Mouse (Mus musculus): ENCODE measurements around the gene Tdp2. TPM values are rescaled to one million over a fixed set of nuclear protein-coding genes. Genes with fewer than 3 reads are reported as not detected.

Gene Tdp2
- polyA plus RNA-seq, 1 experiment from 2014 or later: 66.3 TPM

GRCm38 (mm10) chr13:24799378-24799777 is 32.1 kb upstream of the Tdp2 start:
- 59% methylated on average over 5 of the region's 5 CpGs for WGBS
- peak overlapping the region; percentile 98 for H3K4me3 ChIP-seq (ENCODE audit: low read depth, low read length)
- peak overlapping the region; percentile 64; the same call in 1 of the 2 replicates for H3K9ac ChIP-seq
- H3K27me3 ChIP-seq (ENCODE audit: insufficient read depth, low read length): no peaks in the 10 kb centered on the region
- DNase-seq (no peak), ATAC-seq (ENCODE audit: insufficient read depth) (no peak)
- H3K4me2 ChIP-seq: peak overlapping the region; percentile 91
- TF ChIP-seq CTCF (IDR thresholded peaks at IDR 0.05; ENCODE audit: low read depth): no peak
- H3K4me1 ChIP-seq (ENCODE audit: insufficient read depth): no peaks in the 10 kb centered on the region
- no peaks in the 10 kb centered on the region for H3K9me3 ChIP-seq (ENCODE audit: low read depth, low read length)
- no peak overlapping the region for H3K27ac ChIP-seq (ENCODE audit: low read depth)
- H3K36me3 ChIP-seq (ENCODE audit: insufficient read depth): no peaks in the 10 kb centered on the region

GRCm38 (mm10) chr13:24799925-24800673 is 31.4 kb upstream of the Tdp2 start:
- peak overlapping the region; percentile 64 for H3K9ac ChIP-seq
- peak; percentile 48 for ATAC-seq (ENCODE audit: insufficient read depth)
- H3K36me3 ChIP-seq (ENCODE audit: insufficient read depth): peaks cover 5% of the 10 kb centered on the region
- DNase-seq: peak; percentile 58
- WGBS: under 1% methylated on average over 31 of the region's 31 CpGs
- H3K9me3 ChIP-seq (ENCODE audit: low read depth, low read length): no peaks in the 10 kb centered on the region
- H3K27ac ChIP-seq (ENCODE audit: low read depth): peak overlapping the region; percentile 87
- H3K27me3 ChIP-seq (ENCODE audit: insufficient read depth, low read length): no peaks in the 10 kb centered on the region
- TF ChIP-seq CTCF (IDR thresholded peaks at IDR 0.05; ENCODE audit: low read depth): no peak
- H3K4me2 ChIP-seq: peak overlapping the region; percentile 91
- peak overlapping the region; percentile 98 for H3K4me3 ChIP-seq (ENCODE audit: low read depth, low read length)
- no peaks in the 10 kb centered on the region for H3K4me1 ChIP-seq (ENCODE audit: insufficient read depth)

- TF ChIP-seq CTCF (IDR thresholded peaks at IDR 0.05; ENCODE audit: low read depth): no peak
- 0% methylated on average over 42 of the region's 42 CpGs for WGBS
- Histone ChIP-seq H3K27ac (ENCODE audit: low read depth) (peak overlapping the region; percentile 100), H3K4me2 (peak overlapping the region; percentile 91), H3K27me3 (ENCODE audit: insufficient read depth, low read length) (no peaks in the 10 kb centered on the region), H3K4me3 (ENCODE audit: low read depth, low read length) (peak overlapping the region; percentile 98), H3K9me3 (ENCODE audit: low read depth, low read length) (no peaks in the 10 kb centered on the region), H3K9ac (peak overlapping the region; percentile 98), H3K36me3 (ENCODE audit: insufficient read depth) (peaks cover 10% of the 10 kb centered on the region), H3K4me1 (ENCODE audit: insufficient read depth) (no peaks in the 10 kb centered on the region)
- DNase-seq (peak; percentile 95), ATAC-seq (ENCODE audit: insufficient read depth) (peak; percentile 97)
Measured at GRCm38 (mm10) chr13:24800674-24801307, 30.7 kb upstream of the Tdp2 start.

GRCm38 (mm10) chr13:24801308-24801921 is 30.1 kb upstream of the Tdp2 start, which contains the start of gene BC005537:
TSS of gene BC005537 (plus strand) at chr13:24801657.
- H3K36me3 ChIP-seq (ENCODE audit: insufficient read depth): peaks cover 17% of the 10 kb centered on the region
- H3K27me3 ChIP-seq (ENCODE audit: insufficient read depth, low read length): no peaks in the 10 kb centered on the region
- peak; percentile 68 for DNase-seq
- no peaks in the 10 kb centered on the region for H3K9me3 ChIP-seq (ENCODE audit: low read depth, low read length)
- peak within 1 kb of the TSS; percentile 98 for H3K4me3 ChIP-seq (ENCODE audit: low read depth, low read length)
- H3K4me1 ChIP-seq (ENCODE audit: insufficient read depth): no peaks in the 10 kb centered on the region
- peak; percentile 54 for ATAC-seq (ENCODE audit: insufficient read depth)
- peak within 1 kb of the TSS; percentile 100 for H3K27ac ChIP-seq (ENCODE audit: low read depth)
- peak within 1 kb of the TSS; percentile 91 for H3K4me2 ChIP-seq
- peak; percentile 22; the same call in 1 of the 2 replicates for TF ChIP-seq CTCF (IDR thresholded peaks at IDR 0.05; ENCODE audit: low read depth)
- WGBS: under 1% methylated on average over 69 of the region's 74 CpGs
- peak within 1 kb of the TSS; percentile 98 for H3K9ac ChIP-seq

GRCm38 (mm10) chr13:24802131-24802691 is 29.3 kb upstream of the Tdp2 start:
- peak overlapping the region; percentile 98 for H3K9ac ChIP-seq
- H3K9me3 ChIP-seq (ENCODE audit: low read depth, low read length): no peaks in the 10 kb centered on the region
- peak overlapping the region; percentile 80 for H3K4me2 ChIP-seq
- DNase-seq (peak; percentile 50), ATAC-seq (ENCODE audit: insufficient read depth) (no peak)
- TF ChIP-seq CTCF (IDR thresholded peaks at IDR 0.05; ENCODE audit: low read depth): no peak
- under 1% methylated on average over 26 of the region's 26 CpGs for WGBS
- H3K27me3 ChIP-seq (ENCODE audit: insufficient read depth, low read length): no peaks in the 10 kb centered on the region
- no peaks in the 10 kb centered on the region for H3K4me1 ChIP-seq (ENCODE audit: insufficient read depth)
- H3K4me3 ChIP-seq (ENCODE audit: low read depth, low read length): peak overlapping the region; percentile 98
- peak overlapping the region; percentile 100 for H3K27ac ChIP-seq (ENCODE audit: low read depth)
- H3K36me3 ChIP-seq (ENCODE audit: insufficient read depth): peaks cover 23% of the 10 kb centered on the region

- peak overlapping the region; percentile 98 for H3K9ac ChIP-seq
- no peaks in the 10 kb centered on the region for H3K27me3 ChIP-seq (ENCODE audit: insufficient read depth, low read length)
- no peak overlapping the region for H3K27ac ChIP-seq (ENCODE audit: low read depth)
- peak overlapping the region; percentile 80 for H3K4me2 ChIP-seq
- H3K4me1 ChIP-seq (ENCODE audit: insufficient read depth): no peaks in the 10 kb centered on the region
- peak overlapping the region; percentile 98 for H3K4me3 ChIP-seq (ENCODE audit: low read depth, low read length)
- peak; percentile 30 for DNase-seq
- H3K36me3 ChIP-seq (ENCODE audit: insufficient read depth): peaks cover 32% of the 10 kb centered on the region
- 13% methylated on average over 2 of the region's 2 CpGs for WGBS
- no peak for ATAC-seq (ENCODE audit: insufficient read depth)
- H3K9me3 ChIP-seq (ENCODE audit: low read depth, low read length): no peaks in the 10 kb centered on the region
- no peak for TF ChIP-seq CTCF (IDR thresholded peaks at IDR 0.05; ENCODE audit: low read depth)
Measured at GRCm38 (mm10) chr13:24803196-24803595, 28.3 kb upstream of the Tdp2 start.
